Mouse (Mus musculus) forebrain, postnatal 0 days (tissue): ENCODE results near the gene Mettl7a1. TPM values are rescaled to one million over a fixed set of nuclear protein-coding genes. Genes with fewer than 3 reads are reported as not detected.
A peak's percentile ranks its signal among the peaks of the same experiment; 100 is the strongest.
"Not testable (repeated sequence)": the region's sequence is repeated elsewhere in the genome, so short reads cannot be mapped to it uniquely, and the experiment has no call there.

Experiments used
- ATAC-seq: fragments of 200-750 bp; cut with Nextera tagmentation; 2 replicates; pipeline ENCODE4 v1.8.0; 2017; ENCODE audit warnings: mild to moderate bottlenecking, moderate library complexity
- DNase-seq: peaks from one replicate; pipeline ENCODE4 v3.0.0-alpha.2; 2015
- H3K27ac ChIP-seq: fragments of 300-500 bp; sonication (generic); 2 replicates; pipeline ENCODE4 v1.5.1; 2014; ENCODE audit warnings: low read depth, mild to moderate bottlenecking, antibody characterized with exemption, low read length, moderate library complexity, mixed read lengths
- H3K27me3 ChIP-seq: fragments of 300-500 bp; sonication (generic); 2 replicates; pipeline ENCODE4 v1.6.1; 2014; ENCODE audit warnings: mild to moderate bottlenecking, low read length, mixed read lengths; ENCODE audit not compliant: insufficient read depth
- H3K36me3 ChIP-seq: fragments of 300-500 bp; sonication (generic); 2 replicates; pipeline ENCODE4 v1.6.1; 2014; ENCODE audit warnings: mild to moderate bottlenecking, moderate library complexity; ENCODE audit not compliant: insufficient read depth
- H3K4me1 ChIP-seq: fragments of 300-500 bp; sonication (generic); 2 replicates; pipeline ENCODE4 v1.6.1; 2014; ENCODE audit warnings: antibody characterized with exemption; ENCODE audit not compliant: insufficient read depth
- H3K4me2 ChIP-seq: fragments of 300-500 bp; sonication (generic); 2 replicates; pipeline ENCODE4 v1.6.1; 2014; ENCODE audit warnings: low read depth, mild to moderate bottlenecking, moderate library complexity
- H3K4me3 ChIP-seq: fragments of 300-500 bp; sonication (generic); 2 replicates; pipeline ENCODE4 v1.5.1; 2014; ENCODE audit warnings: low read depth, low read length, mixed read lengths
- H3K9ac ChIP-seq: fragments of 300-500 bp; sonication (generic); 2 replicates; pipeline ENCODE4 v1.6.1; 2014; ENCODE audit warnings: mild to moderate bottlenecking
- H3K9me3 ChIP-seq: fragments of 300-500 bp; sonication (generic); 2 replicates; pipeline ENCODE4 v1.6.1; 2016; ENCODE audit warnings: low read length
- CTCF ChIP-seq: sonication (generic); IDR thresholded peaks from 2 replicates; pipeline ENCODE4 v1.5.1; 2016; ENCODE audit warnings: antibody characterized with exemption, control low read depth, low read depth
- WGBS: fragments of 180-500 bp; shearing (Covaris S2); extraction: QIAGEN DNeasy Blood & Tissue Kit; methylation state at CpG from one replicate; pipeline ENCODE4 v1.1.7; 2014; 5-methylcytosine and 5-hydroxymethylcytosine counted together
- polyA plus RNA-seq: library from polyadenylated mRNA; unstranded; fragments of >200 nt; fragmentation: Nextera tagmentation; extraction: Ambion mirVana; gene quantifications from 2 replicates; pipeline ENCODE4 v1.2.1, GENCODE M21; 2015
- total RNA-seq: library from RNA; depleted of rRNA; stranded (reverse); fragments of >200 nt; gene quantifications from 2 replicates; pipeline ENCODE4 v1.2.3, GENCODE M21; 2014; rRNA removed

Gene Mettl7a1
- total RNA-seq (11.6 and 13.5 TPM in 2 replicates), polyA plus RNA-seq (1.2 and 2.3 TPM in 2 replicates)

- Histone ChIP-seq H3K4me1 (no peaks in the 10 kb centered on the region), H3K9ac (peak within 1 kb of the TSS; percentile 72), H3K27me3 (no peaks in the 10 kb centered on the region), H3K4me2 (peak within 1 kb of the TSS; percentile 87), H3K36me3 (no peaks in the 10 kb centered on the region), H3K27ac (peak within 1 kb of the TSS; percentile 89), H3K9me3 (no peaks in the 10 kb centered on the region), H3K4me3 (peak within 1 kb of the TSS; percentile 52)
- no peak for TF ChIP-seq CTCF
- 2% methylated on average over 26 of the region's 30 CpGs for WGBS
- ATAC-seq, result peak; percentile 82
- peak; percentile 89 for DNase-seq
These were observed at the start of gene Mettl7a1 for GRCm38 (mm10) chr15:100304019-100304991. TSS of gene Mettl7a1 (plus strand) at chr15:100304140.

GRCm38 (mm10) chr15:100256386-100256785 lies 47.6 kb upstream of the Mettl7a1 start:
- WGBS, result 95% methylated on average over 6 of the region's 6 CpGs
- peaks cover 66% of the 10 kb centered on the region for H3K36me3 ChIP-seq
- no peak for ATAC-seq

GRCm38 (mm10) chr15:100257305-100257704 lies 46.6 kb upstream of the Mettl7a1 start:
- no peaks in the 10 kb centered on the region for H3K27me3 ChIP-seq
- H3K4me3 ChIP-seq, result no peak overlapping the region
- no peaks in the 10 kb centered on the region for H3K4me1 ChIP-seq
- no peak overlapping the region for H3K27ac ChIP-seq
- DNase-seq (no peak), ATAC-seq (no peak)
- peaks cover 64% of the 10 kb centered on the region for H3K36me3 ChIP-seq
- no peaks in the 10 kb centered on the region for H3K9me3 ChIP-seq
- 88% methylated on average over 5 of the region's 5 CpGs for WGBS
- no peak for TF ChIP-seq CTCF
- H3K4me2 ChIP-seq, result no peak overlapping the region
- H3K9ac ChIP-seq, result no peak overlapping the region

More at GRCm38 (mm10) chr15:100256386-100256785, 47.6 kb upstream of the Mettl7a1 start:
- no peak for DNase-seq
- no peaks in the 10 kb centered on the region for H3K9me3 ChIP-seq
- H3K27ac ChIP-seq, result no peak overlapping the region
- no peak overlapping the region for H3K4me2 ChIP-seq
- H3K9ac ChIP-seq, result no peak overlapping the region
- H3K4me1 ChIP-seq, result no peaks in the 10 kb centered on the region
- H3K27me3 ChIP-seq, result no peaks in the 10 kb centered on the region
- no peak overlapping the region for H3K4me3 ChIP-seq
- no peak for TF ChIP-seq CTCF

- Histone ChIP-seq H3K4me1 (no peaks in the 10 kb centered on the region), H3K4me2 (no peak overlapping the region), H3K9me3 (no peaks in the 10 kb centered on the region), H3K9ac (no peak overlapping the region), H3K27ac (no peak overlapping the region), H3K4me3 (no peak overlapping the region), H3K27me3 (no peaks in the 10 kb centered on the region), H3K36me3 (peaks cover 53% of the 10 kb centered on the region)
- ATAC-seq (no peak), DNase-seq (no peak)
- TF ChIP-seq CTCF, result no peak
- WGBS, result 94% methylated on average over 7 of the region's 7 CpGs
These were observed 45.1 kb upstream of the Mettl7a1 start for GRCm38 (mm10) chr15:100258646-100259425.

GRCm38 (mm10) chr15:100260351-100260750 lies 43.6 kb upstream of the Mettl7a1 start:
- not testable (repeated sequence) for H3K4me1 ChIP-seq, DNase-seq, H3K27ac ChIP-seq, ATAC-seq, H3K9me3 ChIP-seq, H3K4me3 ChIP-seq, H3K27me3 ChIP-seq, H3K9ac ChIP-seq, H3K4me2 ChIP-seq
- WGBS, result 91% methylated on average over 6 of the region's 7 CpGs
- H3K36me3 ChIP-seq, result peaks cover 38% of the 10 kb centered on the region

- peak; percentile 64 for TF ChIP-seq CTCF
- 14% methylated on average over 4 of the region's 4 CpGs for WGBS
- H3K4me2 ChIP-seq, result no peak overlapping the region
- DNase-seq, result peak; percentile 55
- H3K36me3 ChIP-seq, result peaks cover 16% of the 10 kb centered on the region
- H3K9ac ChIP-seq, result no peak overlapping the region
- H3K9me3 ChIP-seq, result no peaks in the 10 kb centered on the region
- no peaks in the 10 kb centered on the region for H3K4me1 ChIP-seq
- no peak overlapping the region for H3K4me3 ChIP-seq
- H3K27me3 ChIP-seq, result no peaks in the 10 kb centered on the region
- ATAC-seq, result peak; percentile 45; the same call in 1 of the 2 replicates
- H3K27ac ChIP-seq, result no peak overlapping the region
These were observed 40.6 kb upstream of the Mettl7a1 start for GRCm38 (mm10) chr15:100263246-100263905.
